Mouse (Mus musculus): ENCODE results near the gene Nrbp1. TPM values are rescaled to one million over a fixed set of nuclear protein-coding genes. Genes with fewer than 3 reads are reported as not detected.

Nrbp1 gene
- polyA plus RNA-seq, 2 experiments: 157 to 161 TPM

- WGBS: 84% methylated on average over 5 of the region's 5 CpGs
- TF ChIP-seq POLR2A (IDR thresholded peaks at IDR 0.05; ENCODE audit: borderline replicate concordance, extremely low read depth, insufficient read depth, insufficient read length): no peak
- no peak overlapping the region for H3K27ac ChIP-seq (replicated peaks; ENCODE audit: low read depth, low read length)
These were observed 41.9 kb upstream of the Nrbp1 start for GRCm38 (mm10) chr5:31198616-31199320.

DNA sequence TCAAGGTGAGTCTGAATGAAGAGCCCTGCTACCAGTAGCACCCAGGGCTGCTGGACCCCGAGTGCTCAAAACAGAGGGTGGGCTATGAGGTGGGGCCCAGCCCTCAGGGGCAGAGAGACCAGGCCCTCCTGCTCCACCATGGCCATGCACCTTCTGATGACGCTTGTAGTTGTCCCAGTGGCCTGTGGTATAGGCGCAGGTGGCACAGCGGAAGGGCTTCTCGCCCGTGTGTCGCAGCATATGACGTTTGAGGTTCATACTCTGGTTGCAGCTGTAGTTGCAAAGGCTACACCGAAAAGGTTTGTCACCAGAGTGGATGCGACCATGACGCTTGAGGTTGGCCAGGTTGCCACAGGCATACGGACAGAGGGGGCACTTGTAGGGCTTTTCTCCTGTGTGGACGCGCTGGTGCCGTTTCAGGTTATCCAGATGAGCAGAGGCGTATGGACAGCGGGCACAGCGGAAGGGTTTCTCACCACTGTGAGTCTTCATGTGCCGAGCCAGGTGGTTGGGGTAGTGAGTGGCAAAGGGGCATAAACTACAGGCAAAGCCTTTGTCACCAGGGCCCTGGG is 41.3 kb upstream of the Nrbp1 start:
- WGBS: 92% methylated on average over 19 of the region's 19 CpGs
- no peak for DNase-seq (ENCODE audit: low spot score)
- no peak for TF ChIP-seq POLR2A (IDR thresholded peaks at IDR 0.05; ENCODE audit: borderline replicate concordance, extremely low read depth, insufficient read depth, insufficient read length)
- Histone ChIP-seq H3K27me3 (ENCODE audit: control insufficient read depth, insufficient read depth, low read length) (no peaks in the 10 kb centered on the region), H3K4me2 (replicated peaks; ENCODE audit: low read depth, low read length, severe bottlenecking) (no peak overlapping the region), H3K9ac (ENCODE audit: low read depth, low read length, severe bottlenecking) (no peak overlapping the region), H3K4me1 (ENCODE audit: control insufficient read depth, insufficient read depth, low read length) (peaks cover 10% of the 10 kb centered on the region), H3K4me3 (replicated peaks; ENCODE audit: low read length) (no peak overlapping the region), H3K27ac (replicated peaks; ENCODE audit: low read depth, low read length) (no peak overlapping the region), H3K9me3 (ENCODE audit: control insufficient read depth, low read length) (peaks cover 4% of the 10 kb centered on the region), H3K36me3 (ENCODE audit: control insufficient read depth, insufficient read depth, low read length) (peaks cover 83% of the 10 kb centered on the region)
- no peak for ATAC-seq (ENCODE audit: low FRiP score, low read depth)

More at GRCm38 (mm10) chr5:31198616-31199320, 41.9 kb upstream of the Nrbp1 start:
- H3K4me3 ChIP-seq (replicated peaks; ENCODE audit: low read length): no peak overlapping the region
- ATAC-seq (ENCODE audit: low FRiP score, low read depth): no peak
- H3K9ac ChIP-seq (ENCODE audit: low read depth, low read length, severe bottlenecking): no peak overlapping the region
- no peak for DNase-seq (ENCODE audit: low spot score)
- no peaks in the 10 kb centered on the region for H3K27me3 ChIP-seq (ENCODE audit: control insufficient read depth, insufficient read depth, low read length)
- H3K9me3 ChIP-seq (ENCODE audit: control insufficient read depth, low read length): peaks cover 4% of the 10 kb centered on the region
- peaks cover 16% of the 10 kb centered on the region for H3K4me1 ChIP-seq (ENCODE audit: control insufficient read depth, insufficient read depth, low read length)
- H3K4me2 ChIP-seq (replicated peaks; ENCODE audit: low read depth, low read length, severe bottlenecking): no peak overlapping the region
- H3K36me3 ChIP-seq (ENCODE audit: control insufficient read depth, insufficient read depth, low read length): peaks cover 81% of the 10 kb centered on the region

GRCm38 (mm10) chr5:31199893-31200292 is 40.8 kb upstream of the Nrbp1 start:
- H3K4me3 ChIP-seq (replicated peaks; ENCODE audit: low read length): no peak overlapping the region
- no peak overlapping the region for H3K27ac ChIP-seq (replicated peaks; ENCODE audit: low read depth, low read length)
- no peaks in the 10 kb centered on the region for H3K27me3 ChIP-seq (ENCODE audit: control insufficient read depth, insufficient read depth, low read length)
- H3K4me1 ChIP-seq (ENCODE audit: control insufficient read depth, insufficient read depth, low read length): peaks cover 9% of the 10 kb centered on the region
- H3K9ac ChIP-seq (ENCODE audit: low read depth, low read length, severe bottlenecking): no peak overlapping the region
- 89% methylated on average over 7 of the region's 9 CpGs for WGBS
- no peak for TF ChIP-seq POLR2A (IDR thresholded peaks at IDR 0.05; ENCODE audit: borderline replicate concordance, extremely low read depth, insufficient read depth, insufficient read length)
- H3K4me2 ChIP-seq (replicated peaks; ENCODE audit: low read depth, low read length, severe bottlenecking): no peak overlapping the region
- DNase-seq (ENCODE audit: low spot score) (no peak), ATAC-seq (ENCODE audit: low FRiP score, low read depth) (no peak)
- peaks cover 83% of the 10 kb centered on the region for H3K36me3 ChIP-seq (ENCODE audit: control insufficient read depth, insufficient read depth, low read length)
- peaks cover 4% of the 10 kb centered on the region for H3K9me3 ChIP-seq (ENCODE audit: control insufficient read depth, low read length)

GRCm38 (mm10) chr5:31200327-31200768 is 40.3 kb upstream of the Nrbp1 start:
- DNase-seq (ENCODE audit: low spot score): no peak
- no peak for ATAC-seq (ENCODE audit: low FRiP score, low read depth)
- WGBS: 91% methylated on average over 27 of the region's 27 CpGs
- no peaks in the 10 kb centered on the region for H3K27me3 ChIP-seq (ENCODE audit: control insufficient read depth, insufficient read depth, low read length)
- H3K4me2 ChIP-seq (replicated peaks; ENCODE audit: low read depth, low read length, severe bottlenecking): no peak overlapping the region
- peaks cover 4% of the 10 kb centered on the region for H3K9me3 ChIP-seq (ENCODE audit: control insufficient read depth, low read length)
- no peak overlapping the region for H3K27ac ChIP-seq (replicated peaks; ENCODE audit: low read depth, low read length)
- peaks cover 83% of the 10 kb centered on the region for H3K36me3 ChIP-seq (ENCODE audit: control insufficient read depth, insufficient read depth, low read length)
- peaks cover 9% of the 10 kb centered on the region for H3K4me1 ChIP-seq (ENCODE audit: control insufficient read depth, insufficient read depth, low read length)
- no peak for TF ChIP-seq POLR2A (IDR thresholded peaks at IDR 0.05; ENCODE audit: borderline replicate concordance, extremely low read depth, insufficient read depth, insufficient read length)
- H3K9ac ChIP-seq (ENCODE audit: low read depth, low read length, severe bottlenecking): no peak overlapping the region
- H3K4me3 ChIP-seq (replicated peaks; ENCODE audit: low read length): peak overlapping the region; percentile 73; the same call in 1 of the 2 replicates

GRCm38 (mm10) chr5:31201042-31201741 is 39.5 kb upstream of the Nrbp1 start:
- Histone ChIP-seq H3K9me3 (ENCODE audit: control insufficient read depth, low read length) (peaks cover 4% of the 10 kb centered on the region), H3K36me3 (ENCODE audit: control insufficient read depth, insufficient read depth, low read length) (peaks cover 83% of the 10 kb centered on the region), H3K9ac (ENCODE audit: low read depth, low read length, severe bottlenecking) (peak overlapping the region; percentile 77), H3K27me3 (ENCODE audit: control insufficient read depth, insufficient read depth, low read length) (no peaks in the 10 kb centered on the region), H3K4me1 (ENCODE audit: control insufficient read depth, insufficient read depth, low read length) (peaks cover 9% of the 10 kb centered on the region), H3K4me2 (replicated peaks; ENCODE audit: low read depth, low read length, severe bottlenecking) (peak overlapping the region; percentile 62), H3K4me3 (replicated peaks; ENCODE audit: low read length) (peak overlapping the region; percentile 73), H3K27ac (replicated peaks; ENCODE audit: low read depth, low read length) (0 out of 2 replicates have a peak overlapping the region, but pooled peaks have one; percentile 56)
- ATAC-seq (ENCODE audit: low FRiP score, low read depth): no peak; the same call in 1 of the 2 replicates
- no peak for DNase-seq (ENCODE audit: low spot score)
- 15% methylated on average over 13 of the region's 13 CpGs for WGBS
- no peak for TF ChIP-seq POLR2A (IDR thresholded peaks at IDR 0.05; ENCODE audit: borderline replicate concordance, extremely low read depth, insufficient read depth, insufficient read length)

All from limb, embryonic 14.5 days (tissue).